Mouse (Mus musculus): Measurements from ENCODE around the gene Spdef.

Gene Spdef

DNA sequence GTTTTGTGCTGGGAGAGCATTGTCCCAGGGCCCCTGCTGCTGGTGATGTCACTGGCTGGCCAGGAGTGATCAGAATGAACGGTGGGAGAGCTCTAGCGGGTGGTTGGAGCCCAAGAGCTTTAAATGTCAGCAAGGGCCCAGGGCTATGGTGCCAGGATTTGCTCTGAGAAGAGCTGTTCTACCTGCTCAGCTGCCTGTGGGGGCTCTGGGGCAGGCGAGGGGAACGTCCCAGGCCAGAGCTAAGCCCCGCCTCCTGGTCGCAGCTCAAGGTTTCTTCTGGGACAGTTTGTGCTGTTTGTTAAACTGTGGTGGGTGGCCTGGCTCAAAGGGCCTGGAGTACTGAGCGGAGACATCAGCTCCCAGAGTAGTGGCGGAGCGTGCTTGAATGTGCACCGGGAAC is 3.3 kb downstream of the Spdef start:
- DNase-seq (ENCODE audit: extremely low read depth, low read depth) = no peak

DNA sequence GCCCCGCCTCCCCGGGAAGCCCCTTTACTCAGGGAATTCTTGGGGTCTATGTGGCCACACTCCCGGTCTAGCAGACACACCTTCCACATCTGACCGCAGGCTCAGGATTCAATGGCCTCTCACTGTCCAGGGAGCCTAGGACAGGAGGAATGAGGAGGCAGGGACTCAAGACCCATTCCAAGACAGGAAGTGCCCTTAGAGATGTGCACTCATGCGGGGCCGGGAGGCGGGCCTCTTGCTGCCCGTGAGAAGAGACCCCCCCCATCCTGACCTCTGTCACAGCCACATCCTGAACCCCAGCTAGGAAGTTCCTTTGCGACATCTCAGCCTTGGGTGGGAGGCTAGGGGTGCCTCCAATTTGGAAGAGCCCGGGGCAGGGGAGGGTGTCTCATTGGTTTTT is 3.7 kb downstream of the Spdef start:
- no peak for DNase-seq (ENCODE audit: extremely low read depth, low read depth)

DNA sequence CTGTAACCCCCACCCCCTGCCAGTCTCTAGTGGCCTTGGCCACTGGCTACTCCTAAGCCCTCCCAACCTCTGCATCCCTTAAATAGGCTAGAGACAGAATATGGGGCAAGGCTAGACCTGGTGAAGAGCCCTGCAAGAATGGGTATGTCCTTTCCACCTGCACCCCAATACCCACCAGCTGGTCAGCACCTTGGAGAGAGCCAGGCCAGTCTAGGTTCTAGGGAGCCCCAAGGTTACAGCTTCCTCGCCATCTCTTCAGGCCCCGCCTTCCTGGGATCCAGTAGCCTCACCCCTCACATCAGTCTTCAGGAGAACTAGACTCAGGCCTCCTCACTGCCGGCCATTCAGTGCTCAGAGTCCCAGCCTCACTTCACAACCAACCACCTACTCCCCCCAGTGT is 4.4 kb downstream of the Spdef start:
- DNase-seq (ENCODE audit: extremely low read depth, low read depth) = no peak

DNA sequence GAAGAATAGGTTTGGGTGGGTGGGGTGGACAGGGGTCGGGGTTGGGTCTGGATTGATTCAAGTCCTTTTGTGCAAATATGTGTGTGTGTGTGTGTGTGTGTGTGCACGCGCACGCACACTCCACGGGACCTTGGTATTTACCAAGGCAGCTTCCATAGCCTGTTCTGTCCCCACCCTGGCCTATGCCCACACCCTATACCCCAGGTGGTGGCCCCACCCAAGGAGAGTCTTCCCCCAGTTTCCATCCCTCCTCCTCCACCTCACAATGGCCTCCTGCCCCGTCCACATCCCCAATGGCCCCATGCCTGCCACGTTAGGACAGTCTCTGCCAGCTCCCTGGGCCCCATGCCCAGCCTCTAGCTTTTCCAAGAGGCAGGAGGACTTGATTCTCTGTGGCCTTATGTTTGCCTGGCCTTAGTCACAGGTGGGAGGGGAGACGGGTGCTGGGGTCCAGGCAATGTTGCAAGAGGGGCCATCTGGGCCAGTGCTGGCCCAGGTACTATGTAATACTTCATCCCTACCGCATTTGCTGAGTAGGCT is 7.6 kb downstream of the Spdef start:
- no peak for DNase-seq (ENCODE audit: extremely low read depth, low read depth)

GRCm38 (mm10) chr17:27720326-27720725 is 8.4 kb downstream of the Spdef start:
- no peak for DNase-seq (ENCODE audit: extremely low read depth, low read depth)

DNA sequence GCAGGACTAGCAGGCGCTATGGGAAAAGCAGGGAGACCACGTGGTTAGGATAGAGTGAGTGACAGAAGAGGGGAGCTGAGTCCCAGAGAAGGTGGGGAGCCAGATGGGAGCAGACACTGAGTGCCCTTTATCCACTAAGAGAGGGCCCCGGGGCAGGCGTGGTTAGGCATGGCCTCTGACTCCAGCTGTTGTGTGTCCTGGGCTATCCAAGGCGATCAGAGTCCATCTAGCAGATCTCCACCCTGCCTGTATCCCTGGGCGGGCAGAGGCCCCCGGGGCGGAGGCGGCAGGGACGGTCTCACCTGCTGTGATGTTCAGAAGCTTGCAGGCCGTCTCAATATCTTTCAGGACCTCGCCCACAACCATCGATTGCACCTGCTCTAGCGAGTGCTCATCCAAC is 9.1 kb downstream of the Spdef start:
- DNase-seq (ENCODE audit: extremely low read depth, low read depth) = no peak

GRCm38 (mm10) chr17:27718250-27718649 is 10.5 kb downstream of the Spdef start:
- no peak for DNase-seq (ENCODE audit: extremely low read depth, low read depth)

GRCm38 (mm10) chr17:27716804-27717203 is 12.0 kb downstream of the Spdef start:
- DNase-seq (ENCODE audit: extremely low read depth, low read depth) = no peak

- DNase-seq (ENCODE audit: extremely low read depth, low read depth) = no peak
Observed at GRCm38 (mm10) chr17:27712832-27713231, 15.9 kb downstream of the Spdef start.

DNA sequence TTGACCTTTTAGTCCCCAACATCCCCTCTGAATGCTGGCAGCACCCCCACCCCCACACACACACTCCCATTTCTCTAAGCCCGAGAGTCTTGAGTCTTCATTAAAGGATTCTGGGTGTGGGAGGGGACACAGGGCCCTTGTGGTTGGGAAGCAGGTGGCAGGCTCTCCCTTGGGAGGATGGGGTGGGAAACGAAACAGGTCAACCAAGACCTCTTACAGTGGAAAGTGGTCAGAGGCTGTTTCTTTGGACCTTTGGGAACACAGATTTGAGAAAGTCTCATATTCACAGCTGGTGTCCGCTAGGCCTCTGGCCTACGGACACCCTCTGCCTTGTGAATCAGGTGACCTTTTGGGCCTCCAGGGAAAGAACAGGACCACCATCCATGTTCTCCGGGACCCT is 19.1 kb downstream of the Spdef start:
- DNase-seq (ENCODE audit: extremely low read depth, low read depth) = no peak

DNA sequence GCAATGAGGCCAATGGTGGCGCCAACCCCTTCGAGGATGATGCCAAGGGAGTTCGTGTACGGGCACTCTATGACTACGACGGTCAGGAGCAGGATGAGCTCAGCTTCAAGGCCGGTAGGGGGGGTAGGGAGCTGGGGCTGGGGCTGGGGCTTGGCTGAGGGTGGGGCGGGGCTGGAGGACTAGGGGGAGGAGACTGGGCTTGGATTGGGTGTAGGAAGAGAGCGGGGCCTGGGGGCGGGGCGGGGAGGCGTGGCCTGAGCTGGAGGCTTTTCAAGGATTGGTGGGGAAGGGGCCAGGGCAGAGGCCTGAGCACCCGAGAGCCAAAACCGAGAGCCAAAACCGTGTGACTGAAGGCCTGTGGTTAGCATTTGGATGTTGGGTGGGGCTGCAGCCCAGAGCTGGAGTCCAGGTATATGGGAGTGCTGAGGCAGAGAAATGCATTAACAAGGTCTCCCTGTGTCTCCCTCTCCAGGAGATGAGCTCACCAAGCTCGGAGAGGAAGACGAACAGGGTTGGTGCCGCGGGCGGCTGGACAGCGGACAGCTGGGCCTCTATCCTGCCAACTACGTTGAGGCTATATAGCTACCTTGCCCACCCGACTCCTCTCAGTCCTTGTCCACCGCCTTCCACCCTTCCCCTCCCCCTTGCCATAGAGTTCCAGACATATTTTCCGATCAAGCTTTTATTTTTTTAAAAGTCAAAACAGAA is 20.6 kb downstream of the Spdef start:
- DNase-seq (ENCODE audit: extremely low read depth, low read depth) = peak; percentile 72

- DNase-seq (ENCODE audit: extremely low read depth, low read depth) = no peak
Observed at GRCm38 (mm10) chr17:27705661-27706060, 23.1 kb downstream of the Spdef start.

DNA sequence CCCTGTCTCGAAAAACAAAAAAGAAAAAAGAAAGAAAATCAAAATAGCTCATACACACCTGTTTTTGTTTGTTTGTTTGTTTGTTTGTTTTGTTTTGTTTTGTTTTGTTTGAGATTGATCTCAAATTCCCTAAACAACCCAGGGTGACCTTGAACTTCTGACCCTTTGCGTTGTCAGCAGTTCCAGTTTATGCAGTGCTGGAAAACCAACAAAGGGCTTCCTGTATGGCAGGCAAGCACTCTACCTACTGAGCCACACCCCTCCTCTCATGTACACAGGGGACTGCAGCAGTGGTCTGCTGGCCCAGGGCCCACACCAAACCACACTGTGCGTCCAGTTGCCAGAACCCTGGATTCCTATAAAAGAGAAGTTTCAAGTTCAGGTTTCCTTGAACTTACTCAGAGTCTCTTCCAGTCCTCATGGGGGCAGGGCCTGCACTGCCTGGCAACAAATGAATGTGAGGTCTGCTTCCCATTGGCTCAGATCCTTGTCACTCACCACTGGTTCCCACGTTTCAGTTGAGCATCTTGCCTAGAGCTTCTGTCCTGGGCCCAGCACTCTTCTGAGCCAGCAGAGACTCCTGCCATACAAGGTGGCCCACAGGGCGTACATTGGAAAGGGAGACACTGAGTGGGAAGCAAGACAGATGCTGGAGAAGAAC is 24.7 kb downstream of the Spdef start:
- DNase-seq (ENCODE audit: extremely low read depth, low read depth) = peak; percentile 39

DNA sequence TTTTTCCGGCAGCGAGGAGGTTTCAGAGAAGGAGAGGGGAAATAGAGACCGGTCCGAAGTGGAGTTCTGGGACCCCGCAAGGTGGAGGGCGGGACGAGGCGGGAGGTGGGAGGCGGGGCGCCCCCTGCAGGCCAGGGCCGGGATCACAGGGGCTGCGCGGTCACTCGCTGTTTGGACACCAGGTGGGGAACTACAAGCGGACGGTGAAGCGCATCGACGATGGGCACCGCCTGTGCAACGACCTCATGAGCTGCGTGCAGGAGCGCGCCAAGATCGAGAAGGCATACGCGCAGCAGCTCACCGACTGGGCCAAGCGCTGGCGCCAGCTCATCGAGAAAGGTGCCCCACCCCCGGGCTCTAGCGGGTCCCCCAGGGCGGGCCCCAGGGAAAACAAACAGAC is 26.2 kb downstream of the Spdef start:
- no peak for DNase-seq (ENCODE audit: extremely low read depth, low read depth)

DNA sequence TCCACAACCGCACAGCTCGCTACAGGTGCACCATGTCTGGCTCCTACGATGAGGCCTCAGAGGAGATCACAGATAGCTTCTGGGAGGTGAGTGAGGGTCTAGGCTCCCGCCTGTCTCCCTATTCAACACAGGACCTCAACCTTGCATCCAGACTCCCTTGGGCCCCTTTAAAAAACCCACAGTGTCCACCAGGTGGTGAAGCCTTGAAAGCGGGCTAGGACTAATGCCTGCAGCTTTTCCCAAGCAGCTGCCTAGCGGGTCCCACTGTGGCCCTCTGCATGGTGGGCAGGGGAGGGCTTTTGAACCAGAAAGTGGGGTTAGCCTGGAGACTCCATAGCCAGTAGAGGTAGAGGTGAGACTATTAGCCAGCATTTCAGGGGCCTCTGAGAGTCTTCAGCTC is 26.9 kb downstream of the Spdef start:
- DNase-seq (ENCODE audit: extremely low read depth, low read depth) = no peak

- DNase-seq (ENCODE audit: extremely low read depth, low read depth) = no peak
Observed at GRCm38 (mm10) chr17:27700812-27701211, 27.9 kb downstream of the Spdef start.

DNA sequence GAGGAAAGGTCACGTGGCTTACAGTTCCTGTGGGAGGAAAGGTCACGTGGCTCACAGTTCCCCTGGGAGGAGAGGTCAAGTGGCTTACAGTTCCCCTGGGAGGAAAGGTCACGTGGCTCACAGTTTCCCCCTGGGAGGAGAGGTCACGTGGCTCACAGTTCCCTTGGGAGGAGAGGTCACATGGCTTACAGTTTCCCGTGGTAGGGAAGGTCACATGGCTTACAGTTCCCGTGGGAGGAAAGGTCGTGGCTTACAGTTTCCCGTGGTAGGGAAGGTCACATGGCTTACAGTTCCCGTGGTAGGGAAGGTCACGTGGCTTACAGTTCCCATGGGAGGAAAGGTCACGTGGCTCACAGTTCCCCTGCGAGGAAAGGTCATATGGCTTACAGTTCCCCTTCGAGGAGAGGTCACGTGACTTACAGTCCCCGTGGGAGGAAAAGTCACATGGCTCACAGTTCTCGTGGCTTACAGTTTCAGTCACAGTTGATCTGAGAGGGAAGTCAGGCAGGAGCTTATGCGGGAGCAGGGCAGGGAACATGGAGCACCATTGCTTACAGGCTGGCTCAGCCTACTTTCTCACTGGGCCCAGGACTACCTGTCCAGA is 29.0 kb downstream of the Spdef start:
- DNase-seq (ENCODE audit: extremely low read depth, low read depth) = no peak

DNA sequence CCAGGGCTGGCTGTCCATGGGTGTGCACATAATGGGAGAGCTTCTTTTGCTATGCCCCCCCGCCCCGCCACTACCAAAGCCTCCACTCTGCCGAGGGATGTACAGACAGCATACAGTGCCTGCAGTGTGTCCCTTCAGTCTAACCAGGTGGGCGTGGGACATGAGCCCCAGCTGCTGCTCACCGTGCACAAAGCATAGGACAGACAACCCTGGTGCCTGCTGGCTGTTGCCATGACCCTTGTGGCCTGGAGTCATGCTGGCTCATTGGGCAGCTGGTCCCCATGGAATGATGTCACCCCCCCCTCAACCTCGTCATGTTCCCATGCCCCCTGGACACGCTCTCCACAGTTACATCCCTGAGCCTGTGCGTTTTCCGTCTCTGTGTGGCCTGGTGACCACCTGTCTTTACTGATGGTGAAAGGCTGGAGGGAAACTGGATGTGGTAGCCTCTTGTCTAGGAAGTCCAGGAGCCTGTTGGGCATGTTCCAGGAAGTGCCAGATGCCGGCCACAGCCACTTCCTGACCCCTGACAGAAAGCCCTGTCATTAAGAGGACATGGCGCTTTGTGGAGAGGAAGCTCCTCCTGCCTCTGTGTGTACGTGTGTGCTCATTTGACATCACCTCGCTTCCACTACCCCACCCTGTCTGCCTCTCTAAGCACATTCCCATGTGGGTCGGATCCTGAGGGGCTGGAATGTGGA is 37.6 kb downstream of the Spdef start:
- no peak for DNase-seq (ENCODE audit: extremely low read depth, low read depth)

DNA sequence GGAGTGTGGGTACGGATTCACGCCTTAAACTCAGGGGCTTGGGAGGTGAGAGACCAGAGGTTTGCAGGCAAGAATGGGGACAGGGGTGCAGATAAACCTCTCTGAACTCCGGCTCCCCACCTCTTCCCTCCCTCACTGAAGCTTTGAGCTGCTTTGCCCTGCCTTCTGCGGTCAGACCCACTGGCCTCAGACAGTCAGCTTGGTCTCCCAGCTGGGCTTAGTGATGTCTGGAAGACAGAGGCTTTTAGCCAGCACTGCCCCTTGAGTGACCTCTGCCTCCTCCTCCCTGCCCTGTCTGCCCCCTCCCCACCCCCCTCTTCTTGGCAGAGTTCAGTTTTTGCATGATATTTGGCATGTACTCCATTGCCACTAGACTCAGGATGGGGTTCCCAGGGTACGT is 42.4 kb downstream of the Spdef start:
- DNase-seq (ENCODE audit: extremely low read depth, low read depth) = no peak

DNA sequence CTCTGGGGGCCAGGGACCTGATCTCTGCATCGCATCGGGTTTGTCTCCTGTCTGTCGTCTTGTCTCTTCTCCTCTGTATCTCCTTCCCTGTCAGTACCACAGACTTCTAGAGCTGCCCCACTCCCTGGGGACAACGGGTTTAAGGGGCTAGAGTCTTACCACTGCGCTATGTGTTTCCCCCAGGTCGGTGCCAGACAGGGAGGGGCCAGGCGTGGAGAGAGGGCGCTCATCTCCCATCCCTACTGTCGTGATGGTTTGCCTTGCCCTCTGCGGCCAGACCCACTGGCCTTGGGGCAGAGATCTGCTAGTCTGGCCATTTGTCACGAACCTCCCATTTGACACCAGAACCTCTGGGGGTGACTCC is 43.2 kb downstream of the Spdef start:
- DNase-seq (ENCODE audit: extremely low read depth, low read depth) = no peak

DNA sequence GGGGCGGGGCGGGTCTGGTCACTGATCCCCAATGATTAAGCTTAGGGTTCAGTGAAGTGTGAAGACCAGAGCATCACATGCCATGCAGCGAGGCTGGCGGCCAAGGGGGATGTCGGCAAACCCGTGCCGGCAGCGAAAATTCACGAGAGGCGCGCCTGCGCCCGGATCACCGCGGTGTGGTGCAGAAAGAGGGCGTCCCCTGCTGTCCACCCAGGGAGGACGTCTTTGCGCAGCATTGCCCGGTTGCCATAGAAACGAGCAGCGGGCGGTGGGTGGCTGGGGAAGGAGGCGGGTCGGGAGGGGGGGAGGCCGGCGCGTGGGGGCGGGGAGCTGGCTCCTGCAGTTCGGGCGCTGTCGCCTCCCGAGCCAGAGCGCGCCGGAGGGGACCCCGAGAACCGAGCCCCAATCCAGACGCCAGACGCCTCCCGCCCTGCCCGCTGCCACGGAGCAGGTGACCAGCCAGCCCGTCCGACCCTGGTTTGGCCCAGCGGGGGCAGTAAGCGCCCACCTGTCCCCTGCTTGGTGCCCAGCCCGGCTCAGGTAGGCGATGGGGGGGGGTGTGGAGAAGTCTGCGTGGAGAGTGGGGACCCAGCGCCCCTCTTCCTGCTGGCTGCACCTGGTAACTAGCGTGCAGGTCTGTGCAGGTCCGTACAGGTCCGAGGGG is 43.7 kb downstream of the Spdef start:
- no peak for DNase-seq (ENCODE audit: extremely low read depth, low read depth)
